Mouse (Mus musculus) embryo, embryonic 11.5 days (tissue): ENCODE measurements at regions not wholly inside any gene's neighbourhood (a gene's known extent, or its start where the extent isn't known, plus 50 kb on each side); places are given as distances from the start of the nearest gene placed in this dataset.

Source experiments
- DNase-seq: peaks from one replicate; pipeline ENCODE4 v3.0.0-alpha.2; 2012; ENCODE audit warnings: low read depth, low spot score

GRCm38 (mm10) chr12:39342327-39342726, 563.1 kb downstream of the Etv1 start:
- DNase-seq = no peak

- DNase-seq = no peak
Observed at GRCm38 (mm10) chr12:39371480-39372245, 592.5 kb downstream of the Etv1 start.

- no peak for DNase-seq
Observed at GRCm38 (mm10) chr12:39373721-39374120, 594.5 kb downstream of the Etv1 start.
